Mouse (Mus musculus): ENCODE data around the gene Polr3h.

- no peak for TF ChIP-seq ELF1 (IDR thresholded peaks at IDR 0.05; ENCODE audit: low read depth, low read length)
- TF ChIP-seq USF1 (IDR thresholded peaks at IDR 0.05; ENCODE audit: low read depth, low read length) = no peak
These were observed 87.3 kb downstream of the Polr3h start for GRCm38 (mm10) chr15:81838554-81839235.

All from CH12.LX (cell line).